Mouse (Mus musculus) kidney, adult 11 months (tissue): Measurements from ENCODE around the gene Gm572.

Source experiments
- DNase-seq: peaks from one replicate; pipeline ENCODE4 v3.0.0; 2022

Gm572 gene

DNA sequence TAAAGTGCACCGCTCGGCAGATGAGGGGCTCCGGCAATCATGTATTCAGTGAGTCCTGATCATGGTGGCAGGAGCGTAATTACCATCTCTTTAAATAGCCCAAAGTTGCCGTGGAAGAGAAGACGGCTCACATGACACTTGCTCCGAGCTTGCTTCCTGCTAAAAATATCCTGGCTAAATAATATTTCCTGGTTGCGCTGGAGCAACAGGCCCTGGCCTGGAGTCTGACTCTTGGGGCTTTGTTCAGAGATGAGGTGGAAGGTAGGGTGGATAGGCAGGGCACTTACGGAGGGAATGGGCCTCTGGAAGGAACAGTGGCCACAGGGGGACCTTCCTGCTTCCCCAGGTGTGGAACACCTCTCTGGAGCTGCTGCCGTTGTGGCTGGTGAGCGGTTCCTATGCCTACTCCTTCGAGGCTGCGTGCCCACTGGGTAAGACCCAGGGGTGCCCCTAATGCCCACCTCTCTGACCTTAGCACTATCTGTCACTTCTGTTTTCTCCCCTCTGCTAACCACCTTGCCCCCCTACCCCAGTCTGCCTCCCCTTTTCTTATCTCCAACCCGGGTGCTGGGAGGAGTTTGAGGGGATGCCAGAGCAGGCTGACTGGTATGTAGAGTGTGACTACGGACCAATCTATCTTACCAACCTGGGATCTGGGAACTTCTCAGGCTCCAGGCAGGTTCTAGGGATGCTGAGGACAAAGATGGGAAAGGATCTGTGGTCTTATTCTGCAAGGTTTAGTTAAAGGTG lies 24.1 kb downstream of the Gm572 start:
- DNase-seq, result no peak

GRCm38 (mm10) chr4:148671230-148671947 lies 28.3 kb downstream of the Gm572 start:
- no peak for DNase-seq

GRCm38 (mm10) chr4:148675043-148675442 lies 31.9 kb downstream of the Gm572 start:
- no peak for DNase-seq

DNA sequence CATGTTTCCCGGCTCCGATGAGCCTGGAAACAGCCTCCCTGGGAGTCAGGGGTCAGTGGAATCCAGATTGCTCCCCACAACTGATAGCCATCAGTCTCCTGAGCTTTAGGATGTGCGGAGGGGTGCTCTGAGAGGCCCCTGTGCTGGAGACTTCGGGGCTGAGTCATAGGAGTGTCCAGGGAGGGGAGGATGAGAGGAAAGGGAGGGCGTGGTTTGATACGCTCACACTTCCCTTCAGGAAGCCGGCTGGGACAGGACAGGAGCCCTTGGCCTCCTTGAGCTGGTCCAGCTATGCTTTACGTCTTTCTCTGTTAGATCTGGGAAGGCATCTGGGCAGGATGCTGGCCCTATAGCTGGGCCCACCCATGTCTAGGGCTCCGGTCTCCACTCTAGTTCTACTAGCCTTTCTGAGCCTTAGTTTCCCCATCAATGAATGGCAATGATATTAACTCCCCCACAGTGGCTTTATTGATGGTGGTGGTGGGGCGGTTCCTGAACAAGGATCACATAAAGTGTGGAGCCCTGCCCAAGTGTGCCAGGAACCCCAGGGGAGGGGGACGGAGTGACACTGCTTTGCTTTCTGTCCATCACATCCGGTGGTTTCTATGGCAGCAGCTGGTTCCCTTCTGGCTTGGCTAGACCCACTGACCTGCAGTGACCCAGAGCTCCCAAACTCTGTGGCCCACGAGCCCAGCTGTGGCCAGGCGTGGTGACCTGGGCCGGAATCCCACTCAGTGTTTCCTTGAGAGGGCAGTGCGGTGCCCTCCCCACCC lies 33.3 kb downstream of the Gm572 start:
- DNase-seq, result peak; percentile 43

DNA sequence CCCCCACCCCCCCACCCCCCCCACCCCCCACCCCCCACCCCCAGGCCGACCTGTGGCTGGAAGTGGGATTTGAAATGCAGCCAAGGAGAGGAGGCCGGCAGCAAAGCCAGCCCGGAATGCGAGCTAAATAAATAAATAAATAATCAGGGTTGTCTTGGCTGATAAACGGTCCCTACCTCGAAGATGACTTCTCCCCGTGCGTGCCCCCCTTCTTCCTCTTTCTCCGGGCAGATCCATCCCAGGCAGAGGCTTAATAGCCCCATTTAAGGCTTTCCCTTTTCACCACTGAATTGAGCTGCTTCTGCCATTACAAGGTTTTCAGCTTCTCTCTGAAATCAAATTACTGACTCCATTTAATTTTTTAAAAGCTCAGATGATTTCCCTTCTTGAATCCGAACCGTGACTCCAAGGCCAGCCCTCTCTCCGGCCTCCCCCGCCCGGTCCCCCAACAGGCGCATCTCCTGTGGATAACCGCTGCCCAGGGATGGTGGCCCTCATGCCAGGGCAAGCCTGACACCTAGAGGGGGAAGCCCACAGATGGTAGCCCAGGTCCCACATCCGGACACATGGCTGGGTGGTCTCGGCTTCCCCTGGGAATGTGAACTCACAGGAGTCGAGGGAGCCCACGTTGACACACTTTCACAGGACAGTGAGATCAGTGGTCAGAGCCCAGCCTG lies 34.0 kb downstream of the Gm572 start:
- no peak for DNase-seq

- DNase-seq, result no peak
These were observed 35.0 kb downstream of the Gm572 start for GRCm38 (mm10) chr4:148678105-148678504.

DNA sequence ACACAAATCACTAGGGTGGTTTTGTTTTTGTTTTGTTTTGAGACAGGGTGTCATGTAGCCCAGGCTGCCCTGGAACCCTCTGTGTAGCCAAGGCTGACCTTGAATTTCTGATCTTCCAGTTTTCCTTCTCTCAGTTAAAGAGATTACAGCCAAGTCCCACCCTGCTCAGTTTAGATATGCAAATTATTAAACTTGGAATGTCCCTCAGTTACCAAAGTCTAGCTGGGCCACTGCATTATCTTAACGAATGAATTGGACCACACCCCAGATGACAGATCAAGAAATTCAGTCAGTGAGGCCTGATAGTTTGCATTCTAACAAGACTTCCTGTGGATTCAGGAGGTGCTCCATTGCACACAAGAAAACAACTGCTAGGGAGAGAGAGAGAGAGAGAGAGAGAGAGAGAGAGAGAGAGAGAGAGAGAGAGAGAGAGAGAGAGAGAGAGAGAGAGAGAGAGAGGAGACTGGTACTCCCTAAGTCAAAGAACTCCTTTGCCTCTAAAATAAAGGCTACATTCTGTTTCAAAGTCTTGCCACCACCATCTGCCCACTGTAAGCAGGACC lies 37.5 kb downstream of the Gm572 start:
- no peak for DNase-seq

DNA sequence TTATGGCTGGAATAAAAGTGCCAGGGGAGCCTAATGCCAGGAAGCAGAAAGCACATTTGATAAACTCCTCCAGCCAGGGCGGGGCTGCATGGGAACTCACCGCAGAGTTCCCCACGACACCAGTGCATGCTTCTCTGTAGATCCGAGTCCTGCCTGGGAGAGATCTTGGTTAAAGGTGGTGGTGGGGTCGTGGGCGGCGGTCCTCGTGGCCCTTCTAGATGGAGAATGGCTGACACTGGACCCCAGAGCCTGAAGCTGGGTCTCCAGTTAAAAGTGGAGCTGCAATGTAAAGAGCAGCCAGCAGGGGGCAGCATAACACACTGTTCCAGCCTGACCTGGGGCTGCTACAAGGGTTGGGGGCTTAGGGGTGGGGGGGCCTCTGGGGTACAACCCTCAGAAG lies 38.3 kb downstream of the Gm572 start:
- DNase-seq, result no peak

- no peak for DNase-seq
These were observed 39.8 kb downstream of the Gm572 start for GRCm38 (mm10) chr4:148682961-148683360.

GRCm38 (mm10) chr4:148683539-148683938 lies 40.4 kb downstream of the Gm572 start:
- DNase-seq, result no peak

DNA sequence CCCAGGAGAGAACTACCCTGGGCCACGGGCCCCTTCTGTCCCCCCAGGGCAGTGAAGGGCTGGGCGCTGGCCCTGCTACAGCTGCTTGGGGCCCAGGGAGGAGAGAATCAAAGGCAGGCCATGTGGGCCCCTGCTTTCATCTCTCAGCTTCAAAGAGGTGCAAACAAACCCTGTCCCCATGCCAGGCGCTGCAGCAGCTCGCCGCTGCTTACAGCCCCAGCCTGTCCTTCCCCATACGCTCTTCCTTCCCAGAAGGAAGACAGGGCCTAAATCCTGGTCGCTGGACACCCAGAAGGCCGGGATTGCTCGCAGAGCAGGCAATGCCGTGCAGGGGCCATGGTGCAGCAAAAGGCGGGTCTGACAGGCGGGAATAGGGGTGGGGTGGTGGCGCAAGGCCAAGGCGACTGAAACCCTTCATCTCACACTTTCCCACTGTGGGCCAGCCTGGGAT lies 43.4 kb downstream of the Gm572 start:
- no peak for DNase-seq

GRCm38 (mm10) chr4:148688091-148688490 lies 45.0 kb downstream of the Gm572 start:
- DNase-seq, result no peak

DNA sequence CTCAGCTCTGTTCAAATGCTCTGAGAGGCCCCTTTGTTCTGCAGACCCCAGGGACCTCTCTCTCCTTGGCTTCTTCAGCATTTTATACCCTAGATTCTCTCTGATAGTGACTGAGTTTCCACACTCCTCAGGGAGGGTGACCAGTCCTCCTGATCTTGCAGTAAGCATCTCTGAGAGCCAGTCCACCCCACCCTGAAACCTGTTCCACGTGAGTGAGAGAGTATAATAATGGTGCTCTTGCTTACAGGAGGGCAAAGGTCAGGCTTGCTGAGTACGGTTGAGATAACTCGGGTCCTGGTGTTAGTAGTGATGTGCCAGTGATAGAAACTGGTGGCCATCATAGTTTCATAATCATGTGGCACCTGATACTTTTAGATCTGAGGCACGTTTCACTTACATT lies 48.1 kb downstream of the Gm572 start:
- no peak for DNase-seq

DNA sequence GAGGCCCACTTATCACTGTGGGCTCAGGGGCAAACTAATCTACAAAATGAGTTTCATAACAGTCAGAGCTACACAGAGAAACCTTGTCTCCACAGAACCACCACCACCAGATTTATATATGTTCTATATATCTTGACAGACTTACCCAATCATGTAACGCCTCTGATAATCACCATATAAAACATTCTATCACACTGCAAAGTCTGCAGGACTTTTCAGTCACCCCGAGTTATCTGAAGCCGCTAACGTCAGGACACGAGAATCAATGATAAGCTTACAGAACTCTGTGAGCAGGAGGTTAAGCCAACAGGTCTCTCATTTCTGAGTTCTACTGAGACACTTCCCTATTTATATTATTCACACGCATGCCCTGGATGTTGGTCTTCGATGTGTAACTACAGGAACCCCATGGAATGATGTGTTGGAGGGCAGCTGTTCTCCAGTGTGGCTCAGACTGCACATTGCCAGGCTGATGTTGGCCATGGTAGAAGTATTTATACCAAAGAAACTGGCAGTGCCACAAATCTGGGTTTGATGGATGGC lies 50.4 kb downstream of the Gm572 start:
- no peak for DNase-seq

GRCm38 (mm10) chr4:148704756-148705155 lies 61.6 kb downstream of the Gm572 start:
- DNase-seq, result no peak

- no peak for DNase-seq
These were observed 65.7 kb downstream of the Gm572 start for GRCm38 (mm10) chr4:148708836-148709235.

- no peak for DNase-seq
These were observed 67.3 kb downstream of the Gm572 start for GRCm38 (mm10) chr4:148710446-148710845.

DNA sequence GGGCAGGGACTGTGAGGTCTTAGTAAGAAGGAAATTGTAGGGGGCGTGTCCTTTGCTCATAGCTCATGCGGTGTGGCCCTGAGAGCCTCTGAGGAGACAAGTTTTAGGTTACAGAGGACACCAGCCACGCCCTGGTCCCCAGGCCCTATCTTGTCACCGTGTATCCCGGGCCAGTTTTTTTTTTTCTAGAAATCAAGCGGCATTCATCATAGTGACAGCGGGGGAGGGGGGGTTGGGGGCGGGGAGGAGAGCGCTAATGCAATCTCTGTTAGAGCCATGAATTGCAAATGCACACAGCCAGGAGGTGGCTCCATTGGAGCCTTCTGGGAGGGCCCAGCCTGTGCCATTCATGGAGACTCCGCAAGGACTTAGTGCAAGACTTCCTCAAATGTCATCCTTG lies 68.2 kb downstream of the Gm572 start:
- no peak for DNase-seq

DNA sequence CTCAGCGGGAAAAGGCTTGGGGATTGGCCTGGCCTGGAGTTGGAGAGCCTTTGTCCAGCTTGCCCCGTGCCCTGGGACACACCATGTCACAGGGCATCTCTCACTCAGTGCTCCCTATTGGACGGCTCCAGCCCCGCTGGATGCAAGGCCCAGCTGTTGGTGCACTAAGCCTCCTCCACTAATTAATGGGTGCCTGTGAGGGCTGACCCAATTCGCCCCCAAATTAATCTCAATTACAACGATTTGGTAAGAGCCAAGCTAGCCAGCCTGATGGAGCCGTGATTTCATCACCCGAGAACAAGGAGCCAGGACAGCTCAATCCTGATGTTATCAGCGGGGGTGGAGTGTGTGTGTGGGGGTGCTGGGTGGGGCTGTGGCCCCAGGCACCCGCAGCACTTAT lies 69.5 kb downstream of the Gm572 start:
- no peak for DNase-seq

DNA sequence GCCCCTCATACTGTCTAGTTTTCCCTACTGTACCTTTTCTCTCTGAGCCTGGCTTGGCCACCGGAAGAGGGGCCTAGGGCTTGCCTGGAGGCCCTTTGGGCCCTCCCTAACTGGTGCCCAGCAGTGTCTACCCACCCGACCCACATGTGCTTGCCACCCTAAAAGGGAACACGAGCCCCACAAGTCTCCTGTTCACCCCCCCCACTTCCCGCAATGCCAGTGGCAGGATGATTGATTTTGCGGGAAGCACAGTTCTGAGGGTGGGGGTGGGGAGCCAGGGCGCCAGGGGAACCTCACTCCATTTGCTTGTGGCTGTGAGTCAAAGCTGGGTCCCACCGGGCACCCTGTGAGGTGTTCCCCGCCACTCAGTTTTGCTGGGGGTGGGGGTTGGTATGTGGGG lies 70.9 kb downstream of the Gm572 start:
- DNase-seq, result no peak

GRCm38 (mm10) chr4:148714739-148715138 lies 71.6 kb downstream of the Gm572 start:
- DNase-seq, result no peak

- DNase-seq, result peak; percentile 27
These were observed 72.3 kb downstream of the Gm572 start for GRCm38 (mm10) chr4:148715396-148715795.
